Mouse (Mus musculus) embryonic fibroblast, embryonic 13.5 days (primary cell): ENCODE data around the gene Anapc5.
A peak's percentile ranks its signal among the peaks of the same experiment; 100 is the strongest.

Experiments
- CTCF ChIP-seq: IDR thresholded peaks from 2 replicates; pipeline ENCODE4 v1.5.1; 2011; ENCODE audit warnings: mild to moderate bottlenecking, control low read depth, low read length, moderate library complexity, borderline replicate concordance; ENCODE audit not compliant: insufficient read depth
- POLR2A ChIP-seq: IDR thresholded peaks from 2 replicates; pipeline ENCODE4 v1.6.1; 2011; ENCODE audit warnings: low read depth, mild to moderate bottlenecking, control low read depth, low read length, moderate library complexity

GRCm38 (mm10) chr5:122849521-122850318 is 28.6 kb upstream of the Anapc5 start, which contains the start of gene Rnf34:
- TF ChIP-seq POLR2A (peak; percentile 99), CTCF (no peak)
